Mouse (Mus musculus): ENCODE data around the gene Gdpd3. TPM values are rescaled to one million over a fixed set of nuclear protein-coding genes. Genes with fewer than 3 reads are reported as not detected.

Gene Gdpd3
- total RNA-seq, 1 experiment, result 4.0 TPM

DNA sequence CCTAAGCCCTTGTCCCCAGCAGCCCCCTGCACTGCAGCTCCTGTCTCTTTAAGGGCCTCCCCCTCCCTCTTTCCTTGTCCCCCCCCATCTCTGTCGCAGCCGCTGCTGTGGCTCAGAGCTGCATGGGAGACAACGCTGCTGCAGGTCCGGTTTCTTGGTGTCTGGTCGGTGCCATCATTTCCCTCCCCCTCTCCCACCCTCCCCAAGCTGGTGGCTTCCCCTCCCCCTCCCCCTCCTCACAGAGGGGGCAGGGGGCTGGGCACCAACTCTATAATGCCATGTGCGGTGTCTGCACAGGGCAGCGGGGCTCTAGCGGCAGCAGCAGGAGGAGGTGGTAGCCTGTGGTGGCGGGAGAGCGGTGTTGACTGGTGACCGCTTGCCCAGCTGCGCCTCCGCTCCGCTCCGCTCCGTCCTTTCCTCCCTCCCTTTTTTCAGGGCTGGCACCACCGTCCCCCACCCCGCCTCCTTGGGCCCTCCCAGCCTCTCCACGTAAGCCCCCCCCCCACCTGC, 57.1 kb downstream of the Gdpd3 start:
- H3K9me3 ChIP-seq (ENCODE audit: control insufficient read depth, insufficient read depth, low read depth, low read length), result no peaks in the 10 kb centered on the region
- H3K36me3 ChIP-seq (ENCODE audit: control insufficient read depth, insufficient read depth, low read length, poor library complexity, severe bottlenecking), result no peaks in the 10 kb centered on the region
- in situ Hi-C loops (cut with MboI; ENCODE audit: low sequenced_read_pairs in 2 of 2, unreplicated experiment in 2 of 2), result no loop called here
- no peak overlapping the region for H3K27ac ChIP-seq (ENCODE audit: insufficient read depth, low read depth, low read length, poor library complexity, severe bottlenecking)
- DNase-seq (ENCODE audit: low read depth, low spot score), result no peak
- H3K4me1 ChIP-seq (ENCODE audit: control insufficient read depth in 2 of 2, insufficient read depth in 2 of 2, low read length in 2 of 2, poor library complexity in 1 of 2), result peaks cover 2 to 9% of the 10 kb centered on the region in 2 experiments; a peak in 1 of 4 replicates
- H3K4me3 ChIP-seq (ENCODE audit: insufficient read depth in 1 of 2, low read depth in 1 of 2, low read length in 2 of 2, poor library complexity in 1 of 2, severe bottlenecking in 1 of 2), result peak overlapping the region; percentile 26 to 71; a peak in 3 of 4 replicates
- TF ChIP-seq CHD2 (IDR thresholded peaks at IDR 0.05; ENCODE audit: low read depth, low read length) (no peak), ZNF384 (IDR thresholded peaks at IDR 0.05; ENCODE audit: low read depth, low read length) (no peak), HCFC1 (IDR thresholded peaks at IDR 0.05; ENCODE audit: borderline replicate concordance, insufficient read depth, low read length) (no peak), MAFK (IDR thresholded peaks at IDR 0.05; ENCODE audit: insufficient read depth, low read depth, low read length) (no peak), ZC3H11A (IDR thresholded peaks at IDR 0.05; ENCODE audit: borderline replicate concordance, low read depth, low read length) (no peak)
- H3K9ac ChIP-seq (ENCODE audit: insufficient read depth, low read depth, low read length, poor library complexity, severe bottlenecking), result peak overlapping the region; percentile 49; the same call in 1 of the 2 replicates

DNA sequence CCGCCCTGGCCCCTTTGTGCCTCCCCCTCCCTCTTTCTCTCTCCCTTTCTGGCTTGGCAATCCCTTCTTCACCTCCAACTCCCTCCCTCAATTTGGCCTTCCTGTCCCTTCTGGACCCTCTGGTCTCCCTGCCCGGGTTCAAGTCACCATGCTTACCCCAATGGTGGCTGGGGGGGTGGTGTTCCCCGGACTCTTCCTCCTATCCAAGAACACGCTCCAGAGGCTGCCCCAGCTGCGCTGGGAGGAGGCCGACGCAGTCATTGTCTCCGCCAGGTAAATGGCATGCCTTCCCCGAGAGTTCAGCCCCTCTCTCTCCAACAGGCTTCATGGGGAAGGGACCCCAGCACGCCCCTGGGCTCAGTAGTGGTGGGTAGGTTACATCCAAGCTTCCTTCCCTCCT, 57.8 kb downstream of the Gdpd3 start:
- Histone ChIP-seq H3K27ac (ENCODE audit: insufficient read depth, low read depth, low read length, poor library complexity, severe bottlenecking) (no peak overlapping the region), H3K4me3 (ENCODE audit: insufficient read depth in 1 of 2, low read depth in 1 of 2, low read length in 2 of 2, poor library complexity in 1 of 2, severe bottlenecking in 1 of 2) (peak overlapping the region; percentile 1 to 71; a peak in 2 of 4 replicates), H3K9me3 (ENCODE audit: control insufficient read depth, insufficient read depth, low read depth, low read length) (no peaks in the 10 kb centered on the region), H3K36me3 (ENCODE audit: control insufficient read depth, insufficient read depth, low read length, poor library complexity, severe bottlenecking) (no peaks in the 10 kb centered on the region), H3K4me1 (ENCODE audit: control insufficient read depth in 2 of 2, insufficient read depth in 2 of 2, low read length in 2 of 2, poor library complexity in 1 of 2) (peaks cover 2 to 14% of the 10 kb centered on the region in 2 experiments; a peak in 1 of 4 replicates), H3K9ac (ENCODE audit: insufficient read depth, low read depth, low read length, poor library complexity, severe bottlenecking) (no peak overlapping the region)
- no peak for DNase-seq (ENCODE audit: low read depth, low spot score)
- TF ChIP-seq HCFC1 (IDR thresholded peaks at IDR 0.05; ENCODE audit: borderline replicate concordance, insufficient read depth, low read length) (no peak), MAFK (IDR thresholded peaks at IDR 0.05; ENCODE audit: insufficient read depth, low read depth, low read length) (no peak), CHD2 (IDR thresholded peaks at IDR 0.05; ENCODE audit: low read depth, low read length) (no peak), ZNF384 (IDR thresholded peaks at IDR 0.05; ENCODE audit: low read depth, low read length) (no peak), ZC3H11A (IDR thresholded peaks at IDR 0.05; ENCODE audit: borderline replicate concordance, low read depth, low read length) (no peak)
- in situ Hi-C loops (cut with MboI; ENCODE audit: low sequenced_read_pairs in 2 of 2, unreplicated experiment in 2 of 2), result no loop called here

Other genes starting within 250 kb of the Gdpd3 start
- 257 and 289 TPM in 2 replicates for gene Eif3c, start 199.9 kb upstream of the Gdpd3 start, total RNA-seq (2012; rRNA removed)
- gene Apobr, start 181.4 kb upstream of the Gdpd3 start, total RNA-seq (2012; rRNA removed), result 2.3 and 2.6 TPM in 2 replicates
- 35.1 and 61.6 TPM in 2 replicates for gene Cln3, start 180.5 kb upstream of the Gdpd3 start, total RNA-seq (2012; rRNA removed)
- not detected in 2 replicates for gene Il27, start 171.4 kb upstream of the Gdpd3 start, total RNA-seq (2012; rRNA removed)
- gene Nupr1, start 135.5 kb upstream of the Gdpd3 start, total RNA-seq (2012; rRNA removed), result 16.4 and 20.4 TPM in 2 replicates
- gene Sgf29, start 117.0 kb upstream of the Gdpd3 start, total RNA-seq (2012; rRNA removed), result 35.8 and 55.3 TPM in 2 replicates
- 0.22 TPM in 1 of 2 replicates, not detected in the other for gene Sult1a1, start 89.9 kb upstream of the Gdpd3 start, total RNA-seq (2012; rRNA removed)
- gene Bola2, start 70.9 kb upstream of the Gdpd3 start, total RNA-seq (2012; rRNA removed), result 187 and 246 TPM in 2 replicates
- 22.3 and 27.7 TPM in 2 replicates for gene Slx1b, start 70.5 kb upstream of the Gdpd3 start, total RNA-seq (2012; rRNA removed)
- gene Coro1a, start 58.5 kb upstream of the Gdpd3 start, total RNA-seq (2012; rRNA removed), result 4.1 and 10.3 TPM in 2 replicates
- 31.1 and 42.1 TPM in 2 replicates for gene Mapk3, start 6.7 kb upstream of the Gdpd3 start, total RNA-seq (2012; rRNA removed)
- gene Ypel3, start 10.6 kb downstream of the Gdpd3 start, total RNA-seq (2012; rRNA removed), result 19.4 and 20.8 TPM in 2 replicates
- 0.89 and 1.7 TPM in 2 replicates for gene Tbx6, start 15.1 kb downstream of the Gdpd3 start, total RNA-seq (2012; rRNA removed)
- 260 and 291 TPM in 2 replicates for gene Ppp4c, start 26.2 kb downstream of the Gdpd3 start, total RNA-seq (2012; rRNA removed)
- 1.9 and 2.5 TPM in 2 replicates for gene Fam57b, start 31.3 kb downstream of the Gdpd3 start, total RNA-seq (2012; rRNA removed)
- gene 4930451I11Rik, start 65.3 kb downstream of the Gdpd3 start, total RNA-seq (2012; rRNA removed), result not detected in 2 replicates
- gene Doc2a, start 81.1 kb downstream of the Gdpd3 start, total RNA-seq (2012; rRNA removed), result 5.5 and 7.7 TPM in 2 replicates
- gene Hirip3, start 95.6 kb downstream of the Gdpd3 start, total RNA-seq (2012; rRNA removed), result 99.7 and 111 TPM in 2 replicates
- gene Ino80e, start 96.0 kb downstream of the Gdpd3 start, total RNA-seq (2012; rRNA removed), result 68.7 and 78.7 TPM in 2 replicates
- gene Taok2, start 118.4 kb downstream of the Gdpd3 start, total RNA-seq (2012; rRNA removed), result 42.3 and 57.2 TPM in 2 replicates
- 14.7 and 25.6 TPM in 2 replicates for gene Tmem219, start 156.6 kb downstream of the Gdpd3 start, total RNA-seq (2012; rRNA removed)
- 13.2 and 16.2 TPM in 2 replicates for gene Kctd13, start 162.5 kb downstream of the Gdpd3 start, total RNA-seq (2012; rRNA removed)
- 1.0 and 2.0 TPM in 2 replicates for gene Asphd1, start 183.2 kb downstream of the Gdpd3 start, total RNA-seq (2012; rRNA removed)
- 0.80 and 2.0 TPM in 2 replicates for gene Sez6l2, start 184.2 kb downstream of the Gdpd3 start, total RNA-seq (2012; rRNA removed)
- gene Cdipt, start 209.6 kb downstream of the Gdpd3 start, total RNA-seq (2012; rRNA removed), result 106 and 122 TPM in 2 replicates
- gene Cdiptos, start 209.8 kb downstream of the Gdpd3 start, total RNA-seq (2012; rRNA removed), result 0.18 and 0.32 TPM in 2 replicates
- gene Mvp, start 248.3 kb downstream of the Gdpd3 start, total RNA-seq (2012; rRNA removed), result 49.2 and 56.0 TPM in 2 replicates